Mouse (Mus musculus) midbrain, embryonic 12.5 days (tissue): ENCODE data around the gene Calcrl. TPM values are rescaled to one million over a fixed set of nuclear protein-coding genes. Genes with fewer than 3 reads are reported as not detected.

Source experiments
- ATAC-seq: fragments of 200-750 bp; cut with Nextera tagmentation; 2 replicates; pipeline ENCODE4 v1.8.0; 2017; ENCODE audit warnings: low read depth, moderate TSS enrichment, moderate library complexity; ENCODE audit not compliant: low FRiP score
- H3K27ac ChIP-seq: fragments of 300-500 bp; sonication (generic); replicated peaks from 2 replicates; pipeline ENCODE4 v1.5.1; 2016; ENCODE audit warnings: mild to moderate bottlenecking
- H3K27me3 ChIP-seq: fragments of 300-500 bp; sonication (generic); 2 replicates; pipeline ENCODE4 v1.6.1; 2016; ENCODE audit warnings: mild to moderate bottlenecking
- H3K36me3 ChIP-seq: fragments of 300-500 bp; sonication (generic); 2 replicates; pipeline ENCODE4 v1.6.1; 2016
- H3K4me1 ChIP-seq: fragments of 300-500 bp; sonication (generic); 2 replicates; pipeline ENCODE4 v1.6.1; 2016
- H3K4me2 ChIP-seq: fragments of 300-500 bp; sonication (generic); replicated peaks from 2 replicates; pipeline ENCODE4 v1.6.1; 2016; ENCODE audit warnings: mild to moderate bottlenecking, moderate library complexity
- H3K4me3 ChIP-seq: fragments of 300-500 bp; sonication (generic); 2 replicates; pipeline ENCODE4 v1.5.1; 2016; ENCODE audit warnings: mild to moderate bottlenecking
- H3K9ac ChIP-seq: fragments of 300-500 bp; sonication (generic); replicated peaks from 2 replicates; pipeline ENCODE4 v1.6.1; 2016; ENCODE audit warnings: mild to moderate bottlenecking, moderate library complexity
- H3K9me3 ChIP-seq: fragments of 300-500 bp; sonication (generic); 2 replicates; pipeline ENCODE4 v1.6.1; 2016; ENCODE audit warnings: mild to moderate bottlenecking
- WGBS: fragments of 180-500 bp; shearing (Covaris S2); methylation state at CpG from one replicate; pipeline ENCODE4 v1.1.7; 2016; 5-methylcytosine and 5-hydroxymethylcytosine counted together
- polyA plus RNA-seq: library from polyadenylated mRNA; unstranded; fragments of >200 nt; fragmentation: Nextera tagmentation; extraction: Ambion mirVana; gene quantifications from 2 replicates; pipeline ENCODE4 v1.2.1, GENCODE M21; 2016

The Calcrl gene
- 11.5 and 12.5 TPM in 2 replicates for polyA plus RNA-seq

DNA sequence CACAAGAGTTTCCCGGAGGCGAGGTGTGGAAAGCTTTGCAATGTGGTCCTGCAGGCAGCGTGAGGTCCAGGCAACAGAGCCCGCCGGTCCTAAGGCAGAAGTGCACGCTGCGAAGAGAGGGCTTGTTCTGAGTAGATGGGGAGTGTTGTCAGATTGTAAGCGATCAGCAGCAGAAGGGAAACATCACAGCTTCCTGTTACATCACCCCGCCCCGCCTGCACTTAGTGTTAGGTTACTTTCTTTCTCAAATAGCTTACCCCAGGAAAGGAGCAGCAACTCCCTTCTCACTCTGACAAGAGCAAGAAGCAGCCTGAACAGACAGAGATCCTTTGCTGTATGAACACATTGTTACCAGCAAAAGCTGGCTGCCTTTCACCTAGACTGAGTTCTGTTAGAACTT lies at the start of gene Calcrl:
Gene Calcrl (minus strand): TSS at position 274 of the 400 bp plus-strand sequence.
- Histone ChIP-seq H3K4me2 (peak within 1 kb of the TSS; percentile 53), H3K27ac (no peak within 1 kb of the TSS), H3K4me1 (peaks cover 8% of the 10 kb centered on the region), H3K27me3 (no peaks in the 10 kb centered on the region), H3K9ac (0 out of 2 replicates have a peak within 1 kb of the TSS, but pooled peaks have one; percentile 15), H3K36me3 (no peaks in the 10 kb centered on the region), H3K9me3 (no peaks in the 10 kb centered on the region), H3K4me3 (peak within 1 kb of the TSS; percentile 27)
- WGBS, result 1% methylated on average over 10 of the region's 10 CpGs
- peak; percentile 55 for ATAC-seq

DNA sequence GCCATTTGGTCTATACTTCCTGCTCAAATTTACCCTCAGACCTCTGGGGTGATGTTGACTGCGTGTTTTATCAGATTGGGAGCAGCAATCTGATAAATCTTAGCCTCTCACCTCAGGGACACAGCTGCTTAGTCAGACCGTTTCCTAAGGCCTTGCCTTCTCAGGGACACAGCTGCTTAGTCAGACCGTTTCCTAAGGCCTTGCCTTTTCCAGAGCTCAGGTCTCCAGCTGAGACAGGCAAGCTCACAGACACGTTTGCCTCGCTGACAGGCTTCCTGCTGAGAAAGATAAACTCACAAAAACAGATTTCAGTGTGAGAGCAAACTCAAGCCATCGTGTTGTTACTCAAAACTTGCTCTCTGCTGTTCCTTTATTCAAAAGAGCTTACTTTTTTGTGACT lies 49.4 kb upstream of the Calcrl start:
- H3K9me3 ChIP-seq, result no peaks in the 10 kb centered on the region
- no peak overlapping the region for H3K4me2 ChIP-seq
- no peak overlapping the region for H3K9ac ChIP-seq
- no peak overlapping the region for H3K27ac ChIP-seq
- no peaks in the 10 kb centered on the region for H3K4me1 ChIP-seq
- 11% methylated on average over 6 of the region's 6 CpGs for WGBS
- ATAC-seq, result no peak
- no peaks in the 10 kb centered on the region for H3K27me3 ChIP-seq
- no peak overlapping the region for H3K4me3 ChIP-seq
- no peaks in the 10 kb centered on the region for H3K36me3 ChIP-seq

DNA sequence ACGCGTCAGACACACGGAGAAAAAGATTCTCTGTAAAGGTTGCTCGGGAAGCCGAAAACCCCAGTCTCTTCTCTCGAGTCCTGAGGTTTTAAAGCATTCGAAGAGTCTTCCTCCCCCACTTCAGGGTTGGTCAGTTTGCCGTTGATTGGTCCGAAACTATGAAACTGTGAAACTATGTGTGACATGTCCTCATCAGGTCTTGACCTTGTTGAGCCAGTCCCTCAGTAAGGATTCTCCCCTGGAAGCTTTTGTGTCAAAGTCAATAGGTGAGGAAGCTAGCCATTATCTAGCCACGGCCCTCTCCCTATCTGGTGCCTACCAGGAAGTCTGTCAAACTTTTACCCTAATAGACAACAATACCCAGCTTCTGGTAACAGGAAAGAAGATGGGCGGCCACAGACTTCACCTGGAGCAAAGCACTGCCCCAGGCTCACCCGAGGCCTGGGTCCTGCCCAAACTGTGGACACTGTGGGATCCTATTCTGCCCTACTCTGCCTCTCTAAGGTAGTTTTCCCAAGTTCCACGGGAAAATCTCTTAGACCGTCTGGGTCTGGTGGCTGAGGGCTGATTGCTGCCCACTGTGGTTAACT lies 48.8 kb upstream of the Calcrl start:
- Histone ChIP-seq H3K4me2 (no peak overlapping the region), H3K27me3 (no peaks in the 10 kb centered on the region), H3K4me1 (no peaks in the 10 kb centered on the region), H3K27ac (no peak overlapping the region), H3K9ac (no peak overlapping the region), H3K36me3 (no peaks in the 10 kb centered on the region), H3K9me3 (0 out of 2 replicates have a peak, but pooled peaks cover 1% of the 10 kb centered on the region), H3K4me3 (no peak overlapping the region)
- 75% methylated on average over 14 of the region's 14 CpGs for WGBS
- no peak for ATAC-seq

DNA sequence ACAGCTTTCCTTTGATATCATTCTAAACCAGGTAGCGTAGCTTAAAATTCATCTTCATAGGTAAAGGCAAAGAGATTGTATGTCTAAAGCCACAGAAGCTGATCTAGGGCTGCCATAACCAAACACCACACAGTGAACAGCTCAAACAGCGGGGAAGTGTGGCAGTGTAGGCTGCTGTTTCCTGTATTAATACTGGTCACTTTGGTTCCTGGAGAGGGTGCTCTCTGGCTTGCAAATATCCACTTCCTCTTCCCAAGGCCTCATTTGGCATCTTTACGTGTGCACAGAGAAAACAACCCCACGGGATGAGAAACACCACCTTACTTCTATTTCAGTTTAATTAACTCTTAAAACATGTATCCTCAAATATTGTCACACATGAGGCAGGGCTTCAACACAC lies 42.2 kb upstream of the Calcrl start:
- Histone ChIP-seq H3K9ac (no peak overlapping the region), H3K4me1 (no peaks in the 10 kb centered on the region), H3K36me3 (no peaks in the 10 kb centered on the region), H3K27ac (no peak overlapping the region), H3K27me3 (no peaks in the 10 kb centered on the region), H3K9me3 (0 out of 2 replicates have a peak, but pooled peaks cover 2% of the 10 kb centered on the region), H3K4me3 (no peak overlapping the region), H3K4me2 (no peak overlapping the region)
- WGBS, result 92% methylated on average over 4 of the region's 4 CpGs
- no peak for ATAC-seq

DNA sequence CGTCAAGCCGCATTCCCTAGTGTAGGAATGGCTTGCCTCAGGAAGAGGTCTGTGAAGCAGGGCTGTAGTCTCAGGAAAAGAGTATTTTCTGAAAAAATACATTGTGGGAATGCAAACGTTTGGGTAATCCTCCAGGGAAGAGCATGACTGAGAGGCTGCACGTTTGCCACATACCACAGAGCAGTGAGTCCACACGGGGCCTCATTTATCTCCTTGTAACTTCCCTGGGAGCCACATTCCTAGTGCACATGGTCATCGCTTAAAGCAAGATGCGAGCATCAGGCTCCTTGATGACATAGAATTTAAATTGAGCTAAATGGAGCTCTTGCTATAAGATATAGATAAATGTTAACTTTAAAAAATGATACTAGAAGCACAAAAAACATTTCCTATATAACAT lies 39.7 kb upstream of the Calcrl start:
- H3K9ac ChIP-seq, result no peak overlapping the region
- no peak overlapping the region for H3K4me2 ChIP-seq
- WGBS, result 57% methylated on average over 7 of the region's 7 CpGs
- 0 out of 2 replicates have a peak, but pooled peaks cover 2% of the 10 kb centered on the region for H3K9me3 ChIP-seq
- ATAC-seq, result no peak
- no peaks in the 10 kb centered on the region for H3K27me3 ChIP-seq
- no peak overlapping the region for H3K27ac ChIP-seq
- H3K4me3 ChIP-seq, result no peak overlapping the region
- H3K36me3 ChIP-seq, result no peaks in the 10 kb centered on the region
- H3K4me1 ChIP-seq, result no peaks in the 10 kb centered on the region

DNA sequence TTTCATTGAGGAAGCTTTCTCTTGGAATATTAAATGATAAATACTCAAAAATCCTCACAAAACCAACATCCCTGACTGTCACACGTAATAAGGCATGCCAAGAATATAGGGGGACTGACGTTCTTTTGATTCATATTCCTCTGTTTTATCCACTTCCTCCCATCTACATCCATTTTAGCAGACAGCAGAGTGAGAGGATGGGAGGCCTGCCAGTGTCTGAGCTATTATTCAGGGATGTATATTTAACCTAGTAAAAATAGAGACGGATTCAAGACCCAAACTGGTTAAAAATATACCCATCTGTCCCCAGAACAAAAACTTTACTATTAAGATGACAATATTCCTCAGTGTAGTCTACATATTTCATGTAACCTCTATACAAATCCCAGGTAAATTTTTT lies 37.2 kb upstream of the Calcrl start:
- 94% methylated on average over 3 of the region's 3 CpGs for WGBS
- no peaks in the 10 kb centered on the region for H3K36me3 ChIP-seq

DNA sequence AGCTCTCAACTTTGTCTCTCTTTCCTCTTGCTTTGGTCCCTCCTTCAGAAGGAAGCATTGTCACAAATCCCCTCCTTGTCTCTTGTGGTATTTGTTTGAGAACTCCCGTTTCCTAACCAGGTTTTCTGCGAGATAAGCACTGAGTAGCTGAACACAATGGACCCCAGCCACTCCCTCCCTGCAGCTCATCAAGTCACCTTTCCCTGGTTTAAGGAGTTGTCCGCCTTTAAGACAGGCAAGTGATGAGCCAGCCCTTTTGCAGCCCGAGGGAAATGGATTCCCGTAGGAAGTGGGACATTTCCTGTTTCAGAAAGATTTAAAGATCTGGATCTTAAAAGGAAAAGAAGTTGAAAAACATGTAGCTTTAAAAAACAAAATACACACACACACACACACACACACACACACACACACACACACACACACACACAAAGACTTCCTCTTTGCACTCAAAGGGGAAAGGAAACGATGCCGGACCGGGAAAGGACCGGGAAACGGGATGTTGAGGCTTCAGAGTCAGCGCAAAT lies 34.5 kb upstream of the Calcrl start:
- Histone ChIP-seq H3K9me3 (no peaks in the 10 kb centered on the region), H3K4me1 (no peaks in the 10 kb centered on the region), H3K4me2 (no peak overlapping the region), H3K4me3 (no peak overlapping the region), H3K36me3 (no peaks in the 10 kb centered on the region), H3K27ac (no peak overlapping the region), H3K9ac (no peak overlapping the region), H3K27me3 (no peaks in the 10 kb centered on the region)
- 76% methylated on average over 11 of the region's 11 CpGs for WGBS
- ATAC-seq, result no peak

More for the DNA sequence above, 37.2 kb upstream of the Calcrl start:
- no peak overlapping the region for H3K9ac ChIP-seq
- H3K27ac ChIP-seq, result no peak overlapping the region
- H3K4me2 ChIP-seq, result no peak overlapping the region
- no peaks in the 10 kb centered on the region for H3K27me3 ChIP-seq
- ATAC-seq, result no peak
- no peaks in the 10 kb centered on the region for H3K4me1 ChIP-seq
- no peaks in the 10 kb centered on the region for H3K9me3 ChIP-seq
- no peak overlapping the region for H3K4me3 ChIP-seq

DNA sequence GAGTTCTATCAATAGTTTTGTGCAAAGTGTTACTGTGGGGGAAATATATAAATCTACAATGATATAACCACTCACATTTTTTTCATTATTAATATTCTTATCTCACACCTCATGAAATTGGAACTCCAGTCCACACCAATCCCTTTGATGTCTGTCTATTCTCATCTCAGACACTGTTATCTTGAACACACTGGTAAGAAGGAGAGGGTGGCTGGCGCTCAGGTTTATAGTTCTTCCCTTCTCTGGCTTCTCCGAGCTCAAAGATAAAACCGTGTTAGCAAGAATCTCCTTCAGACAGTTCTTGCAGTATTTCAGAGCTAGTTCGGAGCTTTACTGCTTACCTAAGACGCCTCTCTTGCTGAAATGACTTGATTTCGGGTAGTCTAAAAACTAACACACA lies 32.0 kb upstream of the Calcrl start:
- Histone ChIP-seq H3K27ac (no peak overlapping the region), H3K4me2 (no peak overlapping the region), H3K4me1 (no peaks in the 10 kb centered on the region), H3K9ac (no peak overlapping the region), H3K36me3 (no peaks in the 10 kb centered on the region), H3K9me3 (no peaks in the 10 kb centered on the region), H3K27me3 (no peaks in the 10 kb centered on the region), H3K4me3 (no peak overlapping the region)
- 84% methylated on average over 6 of the region's 6 CpGs for WGBS
- ATAC-seq, result no peak

DNA sequence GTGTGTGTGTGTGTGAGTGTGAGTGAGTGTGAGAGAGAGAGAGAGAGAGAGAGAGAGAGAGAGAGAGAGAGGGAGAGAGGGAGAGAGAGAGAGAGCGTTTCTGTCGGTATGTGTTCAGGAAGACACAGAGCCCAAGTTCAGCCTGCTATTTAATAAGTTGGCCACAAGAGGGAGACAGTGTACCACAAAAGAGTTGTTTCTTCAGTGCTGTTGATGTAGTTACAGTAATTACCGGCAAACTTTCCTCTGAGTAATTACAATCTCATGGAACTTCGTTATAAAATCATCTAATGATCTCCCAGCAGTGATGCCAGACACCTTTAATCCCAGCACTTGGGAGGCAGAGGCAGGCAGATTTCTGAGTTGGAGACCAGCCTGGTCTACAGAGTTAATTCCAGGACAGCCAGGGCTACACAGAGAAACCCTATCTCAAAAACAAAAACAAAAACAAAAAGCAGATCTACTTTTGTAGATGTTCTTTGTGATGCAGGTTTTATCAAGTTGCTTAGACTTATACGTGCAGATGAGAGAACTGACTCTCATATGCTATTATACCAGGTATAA lies 30.1 kb upstream of the Calcrl start:
- no peak overlapping the region for H3K27ac ChIP-seq
- H3K4me2 ChIP-seq, result no peak overlapping the region; the same call in 1 of the 2 replicates

DNA sequence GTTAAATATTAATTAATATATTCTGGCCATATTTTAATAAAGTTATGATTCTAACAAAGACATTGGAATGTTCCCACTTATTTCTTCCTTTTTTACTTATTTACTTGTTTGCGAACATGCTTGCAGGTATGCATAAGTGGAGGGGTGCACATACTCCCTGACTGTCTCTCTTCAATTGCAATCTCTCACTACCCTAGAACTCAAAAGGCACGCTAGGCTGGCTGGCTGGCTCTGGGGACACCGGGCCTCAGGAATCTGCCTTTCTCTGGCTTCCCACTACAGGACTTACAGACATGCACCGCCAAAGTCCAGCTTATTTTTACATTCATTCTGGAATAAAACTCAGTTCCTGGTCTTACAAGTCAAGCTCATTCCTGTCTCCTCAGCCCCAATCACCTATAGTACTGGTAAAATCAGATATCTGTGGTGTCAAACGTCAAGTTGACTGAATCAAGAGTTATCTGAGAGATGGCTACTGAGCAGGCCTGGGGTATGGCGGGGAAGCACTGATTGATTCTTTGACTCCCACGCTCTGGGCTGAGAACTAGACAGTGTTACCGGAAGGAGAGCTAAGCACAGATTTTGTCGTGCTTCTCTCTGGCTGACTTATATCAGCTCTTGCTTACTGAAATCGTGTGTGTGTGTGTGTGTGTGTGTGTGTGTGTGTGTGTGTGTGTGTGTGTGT lies 29.5 kb upstream of the Calcrl start:
- Histone ChIP-seq H3K9ac (no peak overlapping the region), H3K27ac (no peak overlapping the region), H3K9me3 (no peaks in the 10 kb centered on the region), H3K27me3 (no peaks in the 10 kb centered on the region), H3K36me3 (no peaks in the 10 kb centered on the region), H3K4me2 (no peak overlapping the region; the same call in 1 of the 2 replicates), H3K4me1 (no peaks in the 10 kb centered on the region), H3K4me3 (no peak overlapping the region)
- WGBS, result 56% methylated on average over 10 of the region's 10 CpGs
- peak; percentile 57; the same call in 1 of the 2 replicates for ATAC-seq

More for the DNA sequence above, 30.1 kb upstream of the Calcrl start:
- WGBS, result 10% methylated on average over 5 of the region's 5 CpGs
- Histone ChIP-seq H3K9ac (no peak overlapping the region), H3K4me1 (no peaks in the 10 kb centered on the region), H3K9me3 (no peaks in the 10 kb centered on the region), H3K36me3 (no peaks in the 10 kb centered on the region), H3K4me3 (no peak overlapping the region), H3K27me3 (no peaks in the 10 kb centered on the region)
- peak; percentile 74 for ATAC-seq

DNA sequence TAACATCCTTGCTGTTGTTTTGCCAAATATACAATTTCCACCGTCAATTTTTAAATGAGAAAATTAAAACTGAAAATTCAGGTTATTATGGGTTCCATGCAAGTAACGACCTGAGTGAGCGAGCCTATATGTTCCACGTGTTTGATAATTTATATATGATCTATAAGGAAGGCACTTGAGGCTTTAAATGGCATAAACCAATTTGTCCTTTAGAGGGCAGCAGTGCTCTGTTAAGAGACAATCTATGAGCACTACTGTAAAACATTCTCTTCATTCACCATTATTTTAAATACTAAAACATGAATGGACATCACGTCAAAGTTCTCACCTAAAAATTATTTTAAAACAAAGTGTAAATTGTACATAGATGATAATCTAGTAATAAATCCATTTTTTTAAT lies 28.8 kb upstream of the Calcrl start:
- Histone ChIP-seq H3K9ac (no peak overlapping the region), H3K36me3 (no peaks in the 10 kb centered on the region), H3K27me3 (no peaks in the 10 kb centered on the region), H3K4me1 (no peaks in the 10 kb centered on the region), H3K4me3 (no peak overlapping the region), H3K4me2 (no peak overlapping the region), H3K9me3 (no peaks in the 10 kb centered on the region), H3K27ac (no peak overlapping the region)
- 17% methylated on average over 5 of the region's 5 CpGs for WGBS
- peak; percentile 51; the same call in 1 of the 2 replicates for ATAC-seq

DNA sequence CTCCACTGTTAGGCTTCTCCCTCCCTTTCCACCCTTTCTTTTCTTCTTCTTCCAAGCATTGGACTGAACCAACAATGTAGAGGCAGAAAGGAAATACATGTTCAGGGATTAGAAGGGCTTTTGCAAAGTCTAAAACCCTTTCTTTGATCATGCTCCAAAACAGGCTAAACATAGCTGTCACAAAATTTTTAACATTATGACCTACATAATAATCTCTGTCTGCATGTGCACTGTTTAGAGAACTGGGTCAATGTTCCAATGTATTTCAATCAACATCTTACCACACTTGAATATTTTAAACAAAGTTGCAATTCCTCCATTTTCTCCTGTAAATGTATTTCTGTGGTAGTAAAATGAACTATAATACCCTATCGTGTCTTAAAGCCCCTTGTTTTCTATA lies 20.3 kb upstream of the Calcrl start:
- no peak overlapping the region for H3K9ac ChIP-seq
- H3K4me3 ChIP-seq, result no peak overlapping the region
- no peaks in the 10 kb centered on the region for H3K36me3 ChIP-seq
- H3K27me3 ChIP-seq, result no peaks in the 10 kb centered on the region
- WGBS, result 88% methylated on average over 1 of the region's 1 CpGs
- H3K27ac ChIP-seq, result no peak overlapping the region
- no peak overlapping the region for H3K4me2 ChIP-seq
- no peaks in the 10 kb centered on the region for H3K4me1 ChIP-seq
- no peaks in the 10 kb centered on the region for H3K9me3 ChIP-seq
- ATAC-seq, result no peak
